Mouse (Mus musculus) kidney, adult 18-20 months (tissue): ENCODE data around the gene Clrn3.
"Not testable (repeated sequence)": the region's sequence is repeated elsewhere in the genome, so short reads cannot be mapped to it uniquely, and the experiment has no call there.

Experiments used
- DNase-seq: peaks from one replicate; pipeline ENCODE4 v3.0.0; 2021

Clrn3 gene

DNA sequence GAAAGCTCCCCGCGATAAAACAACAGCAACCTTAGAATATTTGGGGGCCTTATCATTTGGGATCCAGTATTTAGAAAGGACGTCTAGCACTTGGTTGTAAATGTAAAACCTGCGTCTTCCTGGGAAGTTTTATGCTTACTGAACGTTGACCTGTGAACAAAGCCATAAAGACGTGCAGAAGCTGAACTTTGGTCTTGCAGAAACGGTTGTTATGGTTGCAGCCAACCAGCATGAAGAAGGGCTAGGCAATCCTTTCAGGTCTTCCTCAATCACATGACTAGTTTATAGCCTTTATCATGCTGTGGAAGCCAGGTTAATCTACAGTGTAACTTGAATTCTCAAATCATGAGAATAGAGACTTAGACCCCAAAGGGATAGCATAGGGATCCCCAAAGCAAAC lies at the start of gene Clrn3:
Clrn3 (minus strand) TSS at position 140 of the 400 bp plus-strand sequence.
- DNase-seq, result peak; percentile 63

DNA sequence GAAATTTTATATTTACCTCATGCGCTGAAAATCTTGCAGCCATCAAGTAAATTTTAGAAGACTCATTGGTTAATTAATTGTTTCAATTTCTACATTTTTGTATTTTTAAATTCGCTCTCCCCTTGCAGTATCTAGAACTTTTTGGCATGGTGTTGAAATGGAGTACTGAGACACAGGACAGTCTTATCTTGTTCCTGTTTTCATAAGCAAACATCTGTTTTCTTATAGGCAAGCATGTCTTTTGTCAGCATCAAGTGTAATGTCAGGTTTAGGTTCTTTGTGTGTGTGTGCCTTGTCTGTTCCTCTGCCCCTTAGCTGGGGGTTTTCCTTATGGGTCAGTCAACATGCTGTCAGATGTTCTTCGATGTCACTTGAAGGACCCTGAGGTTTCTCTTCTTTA lies 47.9 kb upstream of the Clrn3 start:
- DNase-seq, result no peak

DNA sequence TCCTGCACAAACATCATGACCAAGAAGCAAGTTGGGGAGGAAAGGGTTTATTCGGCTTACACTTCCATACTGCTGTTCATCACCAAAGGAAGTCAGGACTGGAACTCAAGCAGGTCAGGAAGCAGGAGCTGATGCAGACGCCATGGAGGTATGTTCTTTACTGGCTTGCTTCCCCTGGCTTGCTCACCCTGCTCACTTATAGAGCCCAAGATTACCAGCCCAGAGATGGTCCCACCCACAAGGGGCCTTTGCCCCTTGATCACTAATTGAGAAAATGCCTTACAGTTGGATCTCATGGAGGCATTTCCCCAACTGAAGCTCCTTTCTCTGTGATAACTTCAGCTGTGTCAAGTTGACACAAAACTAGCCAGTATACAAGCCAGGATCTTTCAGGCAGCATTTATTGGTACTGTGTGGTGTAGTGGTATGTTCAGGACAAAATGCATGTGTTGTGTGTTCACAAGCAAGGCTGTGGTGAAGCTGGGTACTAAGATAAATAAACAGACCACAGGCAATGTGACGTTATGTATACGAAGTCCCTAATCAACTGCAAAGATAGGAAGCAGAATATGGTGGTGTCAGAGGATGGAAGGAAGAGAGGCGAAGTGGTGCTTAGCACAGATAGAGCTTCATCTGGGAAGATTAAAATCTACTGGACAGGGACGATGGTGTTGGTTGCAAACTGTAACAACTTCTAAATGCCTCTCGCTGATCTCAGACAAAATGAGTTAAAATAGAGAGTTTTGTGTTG lies 47.0 kb upstream of the Clrn3 start:
- not testable (repeated sequence) for DNase-seq

DNA sequence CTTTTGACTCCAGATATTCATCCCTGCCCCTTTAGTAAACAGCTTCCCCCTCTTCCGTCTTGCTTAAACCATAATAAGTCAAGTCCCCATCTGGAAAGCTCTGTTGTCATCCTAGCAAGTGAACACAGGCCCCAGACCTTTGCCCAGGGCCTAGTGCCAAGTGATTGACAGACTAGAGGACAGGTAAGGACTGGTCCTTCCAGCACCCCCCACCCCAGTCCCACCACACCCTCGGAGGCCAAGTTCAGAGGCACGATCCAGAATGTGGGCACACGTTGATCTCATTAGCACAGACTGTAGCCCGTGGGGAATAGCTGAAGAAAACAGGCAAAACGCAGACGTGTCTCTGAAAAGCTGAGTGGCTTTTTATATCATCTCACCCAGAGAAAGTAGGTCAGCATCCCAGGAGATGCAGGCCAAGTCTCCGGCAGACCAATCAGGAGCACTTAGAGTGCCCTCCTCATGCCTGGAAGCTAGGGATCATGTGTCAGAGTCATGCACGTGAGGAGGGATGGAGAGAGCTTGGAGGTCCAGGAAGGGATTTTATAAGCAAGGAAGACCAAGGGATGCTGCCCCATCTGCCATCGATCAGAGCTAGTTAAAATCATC lies 43.6 kb upstream of the Clrn3 start:
- no peak for DNase-seq

DNA sequence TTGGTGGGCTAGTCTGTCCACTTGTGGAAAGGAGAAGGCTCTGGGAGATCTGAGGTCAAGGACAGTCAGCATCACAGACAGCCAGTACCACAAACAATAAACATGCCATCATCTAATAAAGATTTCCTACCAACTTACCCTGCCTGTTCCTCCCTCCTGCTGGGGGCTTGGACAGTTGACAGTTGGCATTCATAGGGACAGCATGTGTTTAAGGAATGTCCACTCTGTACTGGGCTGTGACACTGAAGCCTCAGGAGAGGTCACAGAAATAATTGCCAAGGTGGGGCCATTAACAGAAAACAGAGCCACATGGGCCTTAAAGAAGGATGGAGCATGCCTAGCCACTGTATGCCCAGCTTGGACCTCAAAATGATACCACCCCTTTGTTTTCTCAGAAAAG lies 42.9 kb upstream of the Clrn3 start:
- no peak for DNase-seq

DNA sequence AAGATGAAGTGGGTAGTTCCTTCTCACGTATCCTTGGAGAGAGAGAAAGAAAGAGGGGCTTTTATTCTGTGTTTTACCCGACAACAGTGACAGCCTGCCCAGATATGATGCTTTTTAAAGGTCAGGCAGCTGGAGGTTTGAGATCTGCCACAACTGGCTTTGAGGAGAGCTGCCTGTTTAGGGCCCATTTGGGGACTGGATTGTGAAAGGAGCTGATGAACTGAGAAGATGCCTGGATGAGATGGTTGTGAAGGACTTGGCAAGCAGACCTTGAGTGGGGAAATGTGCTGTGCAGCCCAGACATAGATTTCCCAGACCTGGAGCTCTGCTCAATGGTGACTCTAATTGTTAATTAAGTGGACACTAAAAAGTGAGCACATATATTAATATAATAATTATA lies 40.1 kb upstream of the Clrn3 start:
- no peak for DNase-seq

DNA sequence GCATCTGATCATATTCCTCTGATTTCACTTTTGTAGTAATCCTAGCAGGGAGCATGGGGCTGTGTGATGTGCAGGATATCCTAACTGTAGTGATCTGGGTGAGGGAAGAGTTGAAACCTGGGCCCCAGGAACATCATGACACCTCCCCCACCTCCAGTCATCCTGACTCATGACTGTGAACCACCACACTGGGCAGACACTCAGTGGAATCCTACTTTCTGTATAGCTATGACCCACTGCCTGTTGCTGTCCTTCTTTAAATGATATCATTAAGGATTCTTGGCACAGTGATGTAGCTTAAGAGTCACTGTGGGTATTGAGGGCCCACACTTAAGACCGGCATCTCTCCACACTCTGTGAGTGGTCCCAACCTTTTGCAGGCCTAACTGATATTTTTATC lies 39.1 kb upstream of the Clrn3 start:
- no peak for DNase-seq

DNA sequence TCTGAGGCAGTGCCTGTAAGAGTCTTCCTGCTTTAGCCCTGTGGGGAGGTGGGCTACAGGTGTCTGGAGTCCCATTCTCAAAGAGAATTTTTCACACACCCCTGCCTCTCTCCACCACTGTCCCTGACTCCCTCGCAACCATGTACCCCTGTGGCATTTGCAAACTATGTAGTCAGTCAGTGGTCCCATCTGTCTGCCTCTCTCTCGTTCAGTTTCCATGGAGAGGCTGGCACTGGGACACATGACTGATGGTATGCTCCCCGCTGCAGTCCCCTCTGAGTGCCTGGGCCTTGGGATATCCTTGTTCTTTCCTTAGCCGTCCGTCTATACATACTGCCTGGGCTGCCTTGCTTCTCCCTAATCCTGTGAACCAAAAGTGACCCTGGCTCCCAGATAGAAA lies 37.6 kb upstream of the Clrn3 start:
- no peak for DNase-seq

DNA sequence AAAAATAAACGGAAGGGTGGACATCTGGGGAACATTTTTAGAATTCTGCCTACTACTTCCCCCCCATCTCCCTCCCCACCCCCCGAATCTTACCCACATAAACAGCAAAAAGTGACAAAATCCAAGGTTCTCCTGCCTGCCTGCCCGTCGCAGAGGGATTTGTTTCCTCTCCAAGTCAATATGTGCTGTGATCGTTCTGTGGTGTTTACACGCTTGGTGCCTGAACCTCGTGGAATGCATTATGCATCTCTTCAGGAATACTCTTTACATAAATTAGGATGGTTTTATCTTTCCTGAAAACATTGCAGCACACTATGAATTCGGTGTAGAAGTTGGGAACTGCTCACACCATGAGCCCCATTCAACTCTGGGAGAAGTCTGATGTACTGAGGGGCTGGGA lies 35.6 kb upstream of the Clrn3 start:
- DNase-seq, result no peak

DNA sequence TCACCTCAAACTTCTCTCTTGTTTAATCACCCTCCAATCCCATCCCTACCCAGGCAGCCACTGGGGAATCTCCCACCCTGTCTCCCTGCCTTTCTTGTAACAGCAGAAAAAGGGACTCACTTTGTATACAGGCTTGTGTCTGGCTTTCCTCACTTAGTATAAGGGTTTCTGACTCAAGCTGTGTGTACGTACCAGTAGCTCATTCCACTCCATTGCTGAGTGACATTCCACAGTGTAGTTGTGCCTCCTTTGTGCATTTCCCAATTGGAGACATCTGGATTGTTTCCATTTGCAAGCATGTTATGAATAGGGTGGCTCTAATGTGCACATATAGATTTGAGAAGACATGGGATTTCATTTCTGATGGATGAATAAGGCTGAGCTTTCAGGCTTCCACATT lies 31.8 kb upstream of the Clrn3 start:
- DNase-seq, result no peak

DNA sequence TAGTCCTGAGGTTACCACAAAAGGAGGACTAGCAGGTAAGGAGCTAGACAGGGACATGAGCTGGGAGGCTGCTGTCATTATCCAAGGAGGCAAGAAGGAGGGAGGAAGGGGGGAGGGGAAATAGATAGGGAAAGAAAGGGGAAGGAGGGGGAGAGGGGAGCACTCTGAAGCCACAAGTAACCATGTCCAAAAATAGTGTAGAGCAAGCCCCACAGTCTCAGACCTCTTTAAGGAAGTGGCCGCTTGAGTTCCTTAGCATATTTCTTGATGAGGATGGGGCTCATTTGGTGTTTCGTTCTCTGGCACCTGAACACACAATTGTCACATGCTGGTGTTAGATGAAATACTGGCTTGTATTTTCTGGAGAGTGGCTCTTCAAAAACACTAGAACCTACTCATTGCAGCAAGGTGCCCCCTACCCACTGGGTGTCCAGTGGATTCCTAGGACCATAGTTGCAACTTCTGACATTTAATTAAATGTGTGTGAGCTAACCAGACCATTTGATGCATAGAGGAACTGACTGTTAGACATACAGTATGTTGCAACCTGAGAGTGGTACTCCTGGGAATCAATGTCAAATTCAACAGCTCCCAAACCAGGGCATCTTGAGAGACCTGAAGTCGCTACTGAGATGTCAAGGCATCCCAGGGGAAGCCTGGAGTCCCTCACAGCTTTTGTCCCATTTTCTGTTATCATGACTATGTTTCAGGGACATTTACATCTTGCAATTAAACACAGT lies 28.4 kb upstream of the Clrn3 start:
- DNase-seq, result no peak

DNA sequence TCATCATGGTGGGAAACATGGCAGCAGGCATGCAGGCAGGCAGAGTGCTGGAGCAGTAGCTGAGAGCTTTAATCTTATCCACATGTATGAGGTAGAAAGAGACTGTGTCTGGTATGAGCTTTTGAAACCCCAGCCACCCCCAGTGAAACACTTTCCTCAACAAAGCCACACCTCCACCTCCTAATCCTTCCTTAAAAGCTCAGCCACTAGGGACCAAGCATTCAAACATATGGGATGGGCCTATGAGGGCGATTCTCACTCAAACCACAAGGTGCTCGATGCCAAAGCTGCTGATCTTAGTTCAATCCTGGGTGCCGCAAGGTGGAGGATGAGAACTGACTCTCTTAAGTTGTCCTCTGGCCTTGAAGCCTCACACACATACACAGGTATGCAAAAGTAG lies 25.1 kb upstream of the Clrn3 start:
- no peak for DNase-seq

DNA sequence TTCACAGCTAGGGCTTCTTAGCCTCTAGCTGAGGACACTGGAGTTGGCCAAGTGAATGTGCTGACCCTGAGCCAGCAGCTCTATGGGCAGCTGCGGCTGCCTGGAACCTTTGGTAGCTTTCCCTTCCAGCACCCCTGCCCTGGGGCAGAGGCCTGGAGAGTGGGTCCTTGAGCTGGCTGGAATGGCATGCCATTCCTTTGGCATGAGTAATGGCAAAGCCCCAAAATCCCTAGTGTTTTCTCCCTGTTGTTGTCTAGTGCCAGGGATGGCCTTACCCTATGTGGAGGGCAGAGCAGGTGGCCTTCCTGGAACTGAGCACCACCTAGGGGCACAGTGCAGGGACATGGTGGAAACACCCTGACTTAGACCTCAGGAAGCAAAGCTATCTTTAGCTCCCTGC lies 23.1 kb upstream of the Clrn3 start:
- no peak for DNase-seq

DNA sequence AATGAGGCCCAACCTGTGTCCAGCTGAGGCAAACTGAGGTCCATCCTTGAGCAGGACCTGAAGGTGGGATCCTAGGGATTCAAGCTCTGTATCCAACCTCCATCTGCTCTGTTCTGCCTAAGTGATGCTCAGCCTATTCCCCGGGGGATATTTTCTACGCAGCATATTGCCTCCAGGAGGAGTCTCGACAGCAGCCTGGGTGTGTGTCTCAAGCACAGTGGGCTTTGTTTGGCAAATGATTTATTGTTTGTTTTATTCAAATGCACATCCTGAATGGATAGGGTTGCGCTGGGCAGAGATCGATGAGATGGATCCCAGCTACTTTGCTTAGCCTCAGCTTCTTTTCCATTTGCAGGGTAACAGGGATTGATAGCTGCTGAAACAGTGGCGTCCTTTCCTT lies 20.0 kb upstream of the Clrn3 start:
- DNase-seq, result no peak

DNA sequence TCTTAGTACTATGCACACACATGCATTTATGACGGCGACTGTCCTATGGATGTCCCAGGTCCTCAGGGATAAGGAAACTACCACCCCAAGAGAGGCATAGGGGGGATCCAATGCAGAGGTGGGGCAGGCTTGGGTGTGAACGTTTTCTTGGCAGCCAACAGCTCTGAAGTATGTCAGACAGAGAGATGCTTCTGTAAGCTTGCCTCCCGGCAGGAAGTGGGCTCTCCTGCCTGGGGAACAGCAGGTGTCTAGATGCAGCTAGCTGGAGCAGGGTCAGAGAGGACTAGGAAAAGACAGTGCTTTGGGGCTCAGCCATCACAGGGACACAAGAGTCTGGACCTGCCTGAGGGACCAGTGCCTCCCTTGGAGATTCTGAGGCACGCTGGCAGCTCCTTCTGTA lies 18.1 kb upstream of the Clrn3 start:
- DNase-seq, result no peak

DNA sequence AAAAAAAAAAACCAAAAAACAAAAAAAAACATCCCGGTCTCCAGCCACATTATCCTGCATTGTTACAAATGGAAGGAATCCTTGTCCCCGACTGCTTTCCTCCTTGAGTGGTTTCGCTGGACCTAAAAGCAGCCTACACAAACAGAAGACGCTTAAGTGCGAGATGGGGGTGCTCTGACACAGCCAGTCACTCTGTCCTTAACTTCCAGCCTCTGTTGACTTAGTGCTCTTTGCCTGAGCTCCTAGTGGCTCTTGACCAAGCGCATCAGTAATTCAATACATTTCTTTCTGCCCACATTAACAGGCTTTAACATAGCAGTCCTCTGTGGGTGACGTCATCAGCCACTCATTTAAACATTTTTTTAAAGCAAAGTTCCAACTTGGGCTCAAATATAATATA lies 17.5 kb upstream of the Clrn3 start:
- no peak for DNase-seq

DNA sequence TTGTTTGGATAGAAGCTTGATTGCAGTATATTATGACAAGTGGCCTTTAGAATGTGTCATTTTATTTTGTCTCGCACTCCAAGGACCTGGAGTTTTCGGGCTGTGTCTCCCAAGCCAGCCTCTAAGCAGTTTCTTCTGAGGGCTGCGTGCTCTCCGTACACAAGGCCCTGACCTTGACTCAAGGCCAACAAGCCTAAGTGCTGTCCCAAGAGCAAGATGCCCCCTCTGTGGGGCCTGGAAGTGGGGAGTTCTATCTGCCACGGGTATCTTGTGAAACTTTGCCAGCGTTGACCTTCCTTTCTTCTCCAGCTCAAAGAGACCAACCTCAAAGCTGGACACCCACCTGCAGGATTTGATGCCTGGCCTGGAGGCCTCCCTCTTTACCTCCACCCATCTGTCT lies 15.9 kb upstream of the Clrn3 start:
- no peak for DNase-seq

DNA sequence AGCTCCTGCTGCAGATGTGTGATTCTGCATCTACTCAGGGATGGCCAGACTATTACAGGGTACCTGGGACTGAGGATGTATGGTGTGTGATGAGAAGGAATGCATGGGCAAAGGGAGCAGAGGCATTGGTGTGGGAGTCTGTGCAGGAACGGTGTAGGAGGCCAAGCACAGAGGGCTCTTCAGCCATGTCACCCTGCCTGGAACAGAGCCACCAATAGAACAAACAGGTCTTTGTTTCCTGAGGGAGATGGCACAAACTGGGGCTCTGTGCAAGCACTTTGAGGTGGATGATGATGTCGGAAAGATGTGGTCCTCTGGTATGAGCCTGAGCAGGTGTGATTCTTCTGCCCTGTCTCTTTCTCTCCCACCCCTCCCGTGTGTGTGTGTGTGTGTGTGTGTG lies 14.6 kb upstream of the Clrn3 start:
- no peak for DNase-seq

DNA sequence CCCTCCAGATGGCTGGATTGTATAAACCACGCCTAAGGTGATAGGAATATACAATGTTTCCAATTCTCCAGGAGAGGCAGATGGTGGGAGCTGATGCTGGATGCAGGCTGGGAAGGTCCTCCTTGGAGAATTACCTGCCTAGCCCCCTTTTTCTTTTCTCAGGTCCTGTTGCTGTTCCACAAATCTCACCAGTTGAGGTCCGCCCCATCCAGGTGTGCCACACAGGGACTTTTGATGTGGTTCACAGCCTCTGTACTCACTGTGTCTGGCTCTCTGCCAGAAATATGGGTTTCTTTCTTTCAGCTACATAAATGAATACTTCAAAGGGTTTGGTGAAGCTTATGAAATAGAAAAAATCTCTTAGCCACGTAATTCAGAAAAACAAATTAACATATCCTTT lies 13.8 kb upstream of the Clrn3 start:
- DNase-seq, result no peak

DNA sequence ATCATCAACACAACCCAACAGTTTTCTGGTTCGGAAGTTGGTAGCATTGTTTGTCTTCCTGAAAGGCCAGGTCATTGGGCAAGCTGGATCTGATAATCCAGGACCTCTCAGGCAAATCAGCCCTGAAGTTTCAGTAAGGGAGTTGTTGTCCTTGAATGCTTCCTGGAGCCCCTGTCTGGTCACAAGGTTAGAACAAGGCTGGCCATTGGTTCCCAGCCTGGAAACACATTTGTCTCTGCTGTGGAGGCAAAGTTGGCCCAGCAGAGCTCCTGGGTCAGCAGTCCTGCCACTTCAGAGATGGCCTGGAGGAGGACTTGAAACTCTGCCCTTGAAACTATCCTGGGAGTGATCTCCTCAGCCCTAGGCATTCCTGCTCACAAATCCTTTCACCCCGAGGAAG lies 11.0 kb upstream of the Clrn3 start:
- no peak for DNase-seq

DNA sequence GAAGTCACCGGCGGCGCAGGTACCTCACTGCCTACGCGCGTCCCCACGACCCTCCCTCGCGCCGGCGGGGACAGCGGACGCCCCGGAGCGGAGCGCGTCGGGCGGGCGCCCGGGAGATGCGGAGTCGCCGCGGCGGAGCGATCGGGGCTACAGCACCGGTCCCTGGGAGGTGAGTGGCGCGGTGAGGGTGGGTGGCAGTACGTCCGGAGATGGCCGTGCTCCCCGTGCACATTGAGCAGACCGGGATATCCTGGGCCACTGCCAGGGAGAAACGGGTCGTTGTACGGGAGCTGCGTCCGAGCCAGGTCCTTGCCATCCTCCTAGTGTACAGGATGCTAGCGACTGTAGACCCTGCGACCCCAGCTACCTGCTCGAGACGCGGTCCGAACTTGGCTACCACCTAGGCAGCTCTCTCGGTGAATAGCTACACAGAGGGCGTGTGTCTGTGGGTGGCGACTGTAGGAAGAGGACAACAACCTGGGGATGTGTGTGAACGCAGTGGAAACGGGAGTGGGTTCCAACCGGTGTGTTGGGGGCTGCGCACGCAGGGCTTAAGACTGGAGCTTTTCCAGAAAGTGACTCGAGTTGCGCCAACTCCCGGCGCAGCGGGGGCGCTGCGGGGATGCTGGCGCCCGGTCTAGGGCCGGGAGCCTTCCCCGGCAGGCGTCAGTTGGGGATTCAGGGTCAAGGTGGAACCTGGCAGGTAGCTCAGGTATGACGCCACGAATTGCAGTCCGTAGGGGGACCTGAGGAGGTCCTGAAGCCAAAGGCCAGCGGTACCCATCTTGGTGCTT lies 9.7 kb upstream of the Clrn3 start:
- no peak for DNase-seq

DNA sequence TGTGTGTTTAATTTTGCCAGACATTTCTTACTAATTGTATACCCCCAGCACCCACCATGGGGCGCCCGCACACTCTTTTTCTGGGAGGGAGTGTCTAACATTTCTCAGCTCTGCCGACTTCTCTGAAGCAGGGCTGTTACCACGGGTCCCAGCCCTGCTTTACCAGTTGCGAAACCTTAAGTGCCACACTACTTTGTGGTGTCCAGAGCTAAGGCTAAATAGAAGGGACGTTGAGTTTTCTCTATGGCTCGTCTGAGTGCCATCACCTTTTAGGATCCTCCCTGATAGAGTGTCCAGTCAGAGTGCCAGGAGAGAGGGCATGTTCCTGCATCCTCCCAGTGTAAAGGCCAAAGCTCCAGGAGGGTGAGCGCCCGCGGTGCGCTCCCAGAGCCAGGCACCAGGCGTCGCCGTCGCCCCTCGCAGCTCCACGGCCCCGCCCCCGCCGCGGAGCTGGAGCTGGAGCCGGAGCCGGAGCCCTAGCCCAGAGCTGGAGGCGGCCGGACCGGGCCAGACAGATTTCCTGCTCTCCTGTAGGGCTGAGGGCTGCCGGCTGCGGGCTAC lies 9.0 kb upstream of the Clrn3 start, which contains the start of gene Ptpre:
Ptpre (plus strand) TSS at position 141 of the 561 bp plus-strand sequence.
- DNase-seq, result peak; percentile 92

DNA sequence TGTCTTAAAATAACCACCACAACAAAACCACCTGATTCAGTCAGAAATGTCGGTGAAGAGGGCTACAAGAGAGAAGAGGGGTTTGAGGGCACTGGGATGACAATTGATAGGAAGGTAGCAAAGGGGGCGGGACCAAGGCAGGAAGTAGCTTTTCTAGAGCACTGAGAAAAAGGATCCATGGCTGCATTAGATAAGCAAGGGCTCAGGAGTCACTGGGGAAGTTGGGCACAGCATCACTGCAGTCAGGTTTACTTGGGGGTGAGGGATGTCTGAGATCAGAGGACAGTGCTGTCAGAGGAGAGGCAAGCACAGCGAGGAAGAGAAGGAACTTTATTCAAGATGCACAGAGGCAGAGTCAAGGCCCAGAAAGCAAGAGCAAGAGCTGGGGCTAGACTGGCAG lies 7.5 kb upstream of the Clrn3 start:
- DNase-seq, result no peak
